Mouse (Mus musculus) retina, adult 2 months (tissue): Measurements from ENCODE around the gene Ddias.
"Not testable (repeated sequence)": the region's sequence is repeated elsewhere in the genome, so short reads cannot be mapped to it uniquely, and the experiment has no call there.

Experiments
- DNase-seq: peaks from one replicate; pipeline ENCODE4 v3.0.0-alpha.2; 2012; ENCODE audit warnings: low read depth, low spot score

Gene Ddias

DNA sequence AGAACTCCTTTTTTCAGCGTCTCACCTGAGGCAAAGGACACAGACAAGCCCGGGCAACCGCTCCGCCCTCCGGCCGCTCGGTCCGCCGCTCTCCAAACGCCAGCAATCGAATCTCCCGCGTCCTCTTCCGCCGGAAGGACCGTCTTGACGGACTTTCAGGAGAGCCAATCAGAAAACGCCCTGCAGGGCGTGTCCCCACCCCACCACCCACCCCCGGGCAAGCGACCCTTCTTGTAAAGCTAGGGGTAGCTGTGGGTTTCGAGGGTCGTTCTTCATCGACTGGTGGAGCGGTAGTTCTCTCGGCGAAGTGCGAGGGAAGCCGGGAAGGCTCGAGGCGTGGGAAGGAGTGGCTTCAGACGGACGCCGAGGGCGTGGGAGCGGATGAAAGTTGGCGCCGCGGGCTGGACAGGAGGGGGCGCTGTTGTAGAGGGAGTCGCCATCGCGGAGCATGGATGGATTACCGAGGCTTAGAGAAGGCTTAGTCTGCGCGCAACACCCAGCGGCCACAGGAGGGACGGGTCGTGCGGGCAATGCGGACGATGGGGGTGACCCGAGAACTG, at the start of gene Ddias, which contains the start of gene Prcp:
Gene Ddias (minus strand): TSS at position 132 of the 560 bp plus-strand sequence.
Gene Prcp (plus strand): TSS at position 355 of the 560 bp plus-strand sequence.
- peak; percentile 92 for DNase-seq

DNA sequence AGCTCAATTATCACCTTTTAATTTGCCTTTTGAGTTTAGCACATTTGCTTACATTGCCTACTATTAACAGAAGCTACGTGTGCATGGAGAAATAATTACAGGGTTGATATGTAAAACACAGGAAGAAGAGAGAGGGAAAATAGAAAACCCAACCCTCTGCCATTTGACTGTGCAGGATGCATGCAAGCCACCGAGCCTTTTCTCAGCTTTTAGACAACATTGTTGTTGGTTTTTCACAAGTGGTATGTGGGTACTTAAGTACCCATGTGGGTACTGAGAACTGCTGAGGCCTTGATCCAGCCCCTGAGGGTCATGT, 46.8 kb upstream of the Ddias start:
- DNase-seq: no peak

DNA sequence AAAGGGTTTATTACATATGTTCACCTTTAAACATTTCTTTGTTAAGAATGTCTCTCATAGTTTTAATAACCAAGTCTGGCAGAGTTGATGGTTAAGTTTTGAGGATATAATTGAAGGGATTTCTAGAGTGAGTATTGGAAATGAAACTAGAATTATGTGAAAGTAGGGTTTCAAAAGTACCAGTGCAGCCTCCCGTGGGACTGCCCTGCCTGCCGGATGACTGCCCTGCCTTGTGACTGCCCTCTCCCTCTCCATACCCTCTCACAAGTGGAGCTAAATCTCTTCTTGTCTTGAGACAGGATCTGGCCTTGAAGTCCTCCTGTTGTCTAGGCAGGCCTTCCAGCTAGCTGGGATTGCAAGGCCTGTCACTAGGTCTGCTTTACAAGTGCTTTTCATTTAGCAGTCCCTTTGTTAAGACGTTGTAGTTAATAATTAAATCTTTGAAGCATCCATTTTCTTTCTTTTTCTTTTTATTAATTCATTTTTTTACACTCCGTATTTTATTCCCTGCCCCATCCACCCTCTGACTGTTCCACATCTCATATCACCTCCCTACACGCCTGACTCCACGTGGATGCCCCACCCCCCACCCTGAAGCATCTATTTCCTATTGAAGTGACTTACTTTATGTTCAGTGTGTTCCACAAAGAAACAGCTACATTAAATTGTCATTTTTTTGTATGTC, 46.3 kb upstream of the Ddias start:
- DNase-seq: no peak

DNA sequence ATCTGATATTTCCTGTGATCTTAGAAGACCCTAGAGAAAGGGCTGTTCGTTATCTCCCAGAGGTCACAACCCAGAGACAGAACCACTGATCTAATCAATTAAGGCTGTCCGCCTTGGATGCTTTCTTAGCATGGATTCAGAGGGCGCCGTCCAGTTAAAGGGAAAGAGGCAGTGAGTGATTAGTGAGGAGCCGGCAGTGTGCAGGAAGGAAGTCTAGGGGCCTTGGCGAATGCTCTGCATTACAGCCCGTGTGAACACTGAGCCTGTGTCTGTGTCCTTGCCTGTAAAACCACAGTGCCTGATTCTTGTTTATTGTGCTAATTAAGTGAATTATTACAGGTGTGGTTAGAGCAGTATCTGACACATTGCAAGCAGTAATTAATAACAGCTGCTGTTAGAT, 30.2 kb upstream of the Ddias start:
- DNase-seq: not testable (repeated sequence)

DNA sequence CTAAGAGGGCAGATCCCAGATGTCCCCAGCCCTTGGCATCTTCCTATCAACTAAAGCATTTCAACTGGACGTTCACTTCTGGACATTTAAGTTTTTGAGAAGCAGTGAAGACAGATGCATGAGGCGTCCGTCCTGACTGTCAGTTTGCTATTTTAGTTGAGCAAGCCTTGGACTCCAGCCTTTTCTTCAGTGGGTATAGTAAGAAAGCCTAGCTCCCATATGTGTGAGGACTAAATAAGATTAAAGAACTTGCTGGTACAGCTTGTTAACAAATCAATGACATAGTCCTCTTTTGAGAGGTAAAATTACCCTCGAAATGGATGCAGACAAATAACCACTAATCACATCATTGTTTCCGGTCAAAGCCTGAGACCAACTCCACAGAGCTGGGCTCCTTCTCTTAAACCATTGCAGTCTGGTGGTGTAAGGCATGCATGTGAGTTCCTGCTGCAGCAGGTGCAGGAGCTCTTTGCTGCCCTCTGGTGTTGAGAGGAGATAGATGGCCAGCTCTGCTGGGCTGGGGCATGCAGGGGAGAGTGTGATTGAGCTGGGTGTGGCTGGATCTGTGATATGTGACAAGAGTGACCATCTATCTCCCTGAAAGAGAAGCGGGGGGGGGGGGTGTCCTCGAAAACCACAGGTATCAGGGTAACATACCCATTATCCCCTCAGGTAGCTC, 29.5 kb upstream of the Ddias start:
- peak; percentile 53 for DNase-seq

DNA sequence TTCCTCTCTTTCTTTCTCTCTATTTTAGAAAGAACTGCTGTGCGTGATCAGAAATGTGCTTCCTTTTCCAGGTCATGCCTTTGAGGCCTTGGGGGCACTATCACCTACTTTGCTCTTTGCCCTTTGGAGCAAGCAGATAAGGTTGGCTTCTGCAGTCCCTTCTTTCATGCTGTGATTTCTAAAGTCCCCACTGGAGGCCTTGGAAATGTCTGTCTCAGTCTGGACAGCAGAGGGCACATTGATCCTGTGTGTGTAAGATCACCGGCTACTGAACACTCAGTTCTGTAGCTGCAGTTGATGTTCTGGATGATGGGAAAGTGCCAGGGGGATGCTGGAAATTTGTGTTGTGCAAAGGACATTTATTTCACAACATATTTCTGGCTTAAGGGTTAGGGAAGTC, 23.0 kb upstream of the Ddias start:
- DNase-seq: no peak

DNA sequence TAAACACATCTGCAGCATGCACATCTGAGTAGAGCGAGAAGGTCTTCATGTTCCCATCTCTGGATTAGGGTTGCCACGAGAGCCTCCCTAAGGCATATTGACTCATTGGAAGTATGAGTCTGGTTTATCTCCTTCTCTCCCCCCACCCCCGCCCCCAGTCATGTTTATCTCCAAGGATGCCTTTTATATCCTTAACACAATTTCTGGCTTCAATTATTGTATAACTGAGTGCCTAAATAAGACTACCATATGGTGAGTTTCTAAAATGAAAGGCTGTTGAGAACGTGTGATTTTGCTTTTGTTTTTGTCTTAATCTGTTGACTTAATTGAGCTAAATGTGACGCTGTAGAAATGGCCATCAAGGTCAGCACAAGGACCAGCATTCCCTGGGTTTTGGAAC, 22.0 kb upstream of the Ddias start:
- no peak for DNase-seq

DNA sequence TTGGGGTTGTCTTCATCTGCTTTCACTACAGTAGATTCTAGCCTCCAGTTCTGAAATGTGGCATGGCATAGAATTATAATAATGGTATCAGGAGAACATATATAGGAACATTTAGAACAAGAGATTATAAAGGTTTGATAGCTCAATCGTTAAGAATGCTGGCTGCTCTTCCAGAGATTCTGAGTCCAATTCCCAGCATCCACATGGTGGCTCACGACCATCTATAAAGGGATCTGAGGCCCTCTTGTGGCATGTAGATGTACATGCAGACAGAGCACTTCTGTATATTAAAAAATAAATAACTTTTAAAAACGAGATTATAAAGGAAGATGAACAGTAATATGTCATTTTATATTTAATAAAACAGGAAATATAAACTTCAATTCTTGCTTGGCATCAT, 19.4 kb upstream of the Ddias start:
- DNase-seq: no peak

DNA sequence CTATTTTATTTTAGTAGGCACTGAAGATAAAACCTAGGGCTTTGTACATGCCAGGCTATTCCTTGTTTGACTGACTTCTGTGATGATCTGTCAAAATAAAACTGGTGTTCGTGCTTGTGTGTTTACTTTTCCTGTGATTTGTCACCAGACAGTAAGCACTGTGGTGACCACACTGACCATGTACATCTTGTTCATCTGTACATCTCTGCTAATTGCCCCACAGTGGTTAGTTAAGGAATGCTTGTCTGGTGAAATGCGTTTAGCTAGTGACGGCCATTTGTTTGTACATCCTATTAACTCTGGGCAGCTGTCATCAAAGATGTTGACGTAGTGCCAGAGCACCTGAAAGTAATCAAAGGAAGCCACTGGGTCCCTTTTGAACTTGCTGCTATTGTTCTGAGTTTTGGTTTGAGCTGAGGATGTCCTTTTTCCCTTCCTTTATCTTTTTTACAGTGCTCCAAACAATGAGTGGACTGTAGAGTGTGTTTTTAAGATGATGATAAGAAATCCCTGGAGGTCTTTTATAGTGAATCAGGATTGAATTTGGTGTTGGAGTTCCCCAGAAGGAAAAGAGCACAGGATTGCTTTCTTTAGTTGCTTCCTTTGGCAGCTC, 16.7 kb upstream of the Ddias start:
- DNase-seq: no peak

DNA sequence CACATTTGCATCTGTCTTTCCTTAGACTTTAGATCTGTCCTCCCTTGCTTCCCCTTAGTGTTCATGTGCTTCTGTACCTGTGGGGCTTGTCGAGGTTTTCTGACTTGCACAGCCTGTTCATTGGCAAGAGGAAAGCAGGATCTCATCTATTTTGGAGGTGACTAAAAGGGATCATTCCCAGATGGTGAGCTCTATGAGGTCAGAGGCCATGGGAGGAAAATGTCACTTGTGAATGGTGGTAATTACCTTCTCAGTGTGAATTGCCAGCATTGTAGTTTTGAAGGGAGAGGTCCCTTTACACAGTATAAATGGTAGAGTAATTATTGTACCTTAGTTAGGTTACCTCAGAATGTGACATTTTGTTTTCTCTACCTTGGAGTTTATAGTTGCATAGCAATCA, 16.2 kb upstream of the Ddias start:
- DNase-seq: no peak

DNA sequence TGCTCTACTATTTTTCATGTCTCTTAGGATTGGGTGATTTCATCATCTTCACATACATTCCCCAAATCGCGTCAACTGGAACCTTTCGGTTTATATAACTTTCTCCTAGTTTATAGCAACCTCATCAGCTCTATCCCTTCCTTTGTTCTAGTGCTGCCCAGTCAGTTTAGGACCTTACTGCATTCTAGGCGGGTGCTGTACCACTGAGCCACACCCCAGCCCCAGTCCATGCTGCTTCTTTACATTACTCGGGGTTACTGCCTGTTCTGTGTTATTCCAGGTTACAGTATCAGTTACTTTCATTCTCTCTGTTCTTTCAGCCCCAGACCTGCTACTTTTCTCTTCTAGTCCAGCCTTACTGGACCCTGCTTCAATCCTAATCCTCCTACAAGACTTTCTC, 13.2 kb upstream of the Ddias start:
- no peak for DNase-seq

DNA sequence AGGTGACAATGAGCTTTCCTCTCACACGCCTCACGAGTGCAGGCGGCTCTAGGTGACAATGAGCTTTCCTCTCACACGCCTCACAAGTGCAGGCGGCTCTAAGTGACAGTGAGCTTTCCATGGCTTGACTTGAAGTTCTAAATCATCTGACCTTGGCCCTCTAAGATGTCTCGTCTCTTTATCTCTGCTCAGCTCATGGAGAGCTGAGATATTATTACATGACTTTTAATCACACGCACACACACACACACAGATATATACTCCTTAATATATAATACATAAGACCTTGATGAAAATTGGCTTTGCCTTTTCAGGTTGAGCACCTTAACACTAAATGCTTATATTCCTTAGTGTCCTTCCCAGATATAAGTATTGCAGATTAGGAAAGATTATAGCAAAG, 12.8 kb upstream of the Ddias start:
- no peak for DNase-seq

DNA sequence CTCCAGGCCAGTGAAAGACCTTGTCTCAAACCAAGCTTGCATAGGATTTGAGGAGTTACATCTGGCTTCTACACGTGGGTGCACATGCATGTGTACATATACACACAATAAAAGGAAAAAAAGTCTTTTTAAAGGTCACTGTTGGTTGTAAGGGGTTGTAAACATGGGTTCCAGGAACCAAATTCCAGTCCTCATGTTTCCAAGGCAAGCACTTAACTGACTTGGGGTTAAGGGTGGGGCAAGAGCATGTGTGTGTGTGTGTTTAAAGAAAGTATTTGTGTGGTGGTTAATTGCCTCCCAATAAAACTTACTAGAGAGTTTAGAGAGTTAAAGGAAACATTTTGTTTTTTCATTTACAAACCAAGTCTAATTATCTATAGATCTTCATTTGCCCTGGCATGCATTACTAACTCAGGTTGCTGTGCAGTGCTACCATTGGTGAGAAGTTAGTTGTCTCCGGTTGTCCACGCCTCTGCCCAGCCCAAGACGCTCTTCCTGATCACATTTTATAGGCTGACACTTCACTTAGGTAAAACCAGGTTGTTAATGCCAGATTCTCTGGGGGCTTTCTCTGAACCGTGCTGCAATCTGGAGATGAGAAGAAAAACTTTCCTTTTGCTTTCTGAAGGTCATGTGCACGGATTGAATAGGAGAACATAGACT, 11.1 kb upstream of the Ddias start:
- DNase-seq: no peak

DNA sequence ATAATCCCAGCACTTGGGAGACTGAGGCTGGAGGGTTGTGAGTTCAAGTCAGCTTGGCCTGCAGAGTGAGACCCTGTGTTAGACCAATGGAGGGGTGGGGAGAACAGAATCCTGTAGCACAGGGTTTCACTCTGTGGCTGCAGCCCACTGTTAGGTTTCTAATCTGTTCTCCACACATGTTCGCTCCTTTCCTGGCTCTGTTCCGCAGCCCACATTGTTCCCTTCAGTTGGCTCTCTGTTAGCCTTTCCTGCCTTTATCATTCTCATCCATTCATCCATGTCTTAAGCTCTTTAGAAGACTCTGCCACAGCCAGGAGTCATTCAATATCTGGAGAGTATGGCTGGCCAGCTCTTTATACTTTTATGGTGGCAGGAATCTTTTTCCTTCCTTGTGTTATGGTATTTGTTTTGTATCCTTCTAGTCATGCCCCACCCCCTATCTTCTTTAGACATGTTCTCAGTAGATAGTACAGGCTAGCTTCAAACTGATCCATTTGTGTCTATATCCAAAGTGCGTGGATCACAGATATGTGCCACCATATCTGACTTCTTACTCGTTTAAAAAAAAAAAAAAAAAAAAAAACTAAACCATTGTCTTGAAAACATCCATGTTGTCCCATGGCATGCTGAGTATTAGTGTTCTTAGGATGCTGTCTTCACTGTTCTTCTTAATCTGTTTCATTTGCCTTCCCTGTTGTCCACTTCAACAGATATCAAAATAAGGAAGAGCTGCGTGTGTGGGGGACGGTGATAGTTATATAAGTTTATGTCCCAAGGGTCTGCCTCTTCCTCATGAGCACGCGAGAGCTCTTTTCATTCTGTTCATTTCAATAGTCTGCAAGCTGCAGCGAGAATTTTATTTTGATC, 10.0 kb upstream of the Ddias start:
- DNase-seq: no peak

DNA sequence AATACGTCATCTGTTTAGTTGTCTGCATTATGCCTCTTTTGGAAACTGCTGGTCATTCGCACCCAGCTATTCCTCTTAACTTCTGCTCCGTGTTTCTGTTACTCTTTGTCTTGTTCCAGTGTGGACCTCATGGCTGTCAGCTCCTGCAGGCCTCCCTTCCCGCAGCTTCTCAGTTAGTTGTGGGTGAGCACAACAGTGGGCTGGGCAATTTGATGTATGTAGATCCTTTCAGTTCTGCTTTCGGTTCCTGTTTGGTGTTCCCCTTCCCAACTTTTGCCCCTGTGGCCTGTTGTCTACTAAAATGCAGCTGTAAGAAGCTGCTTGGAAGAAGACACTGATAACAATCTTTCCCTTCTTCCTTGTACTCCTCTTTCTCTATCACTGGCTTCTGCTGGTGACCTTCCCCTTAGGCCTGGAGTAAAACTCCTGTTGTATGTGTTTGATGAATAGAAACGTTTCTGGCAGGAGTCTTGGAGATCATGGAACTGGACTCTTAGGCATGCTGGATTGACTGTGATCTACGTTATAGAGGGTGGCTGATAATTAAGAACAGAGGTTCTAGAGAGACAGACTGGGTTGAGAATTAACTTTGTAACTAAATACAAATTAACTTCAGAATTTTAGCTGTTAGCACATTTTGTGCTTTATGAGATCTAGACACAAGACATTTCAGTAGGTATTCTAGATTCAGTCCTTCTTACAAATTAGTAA, 4.7 kb upstream of the Ddias start:
- no peak for DNase-seq

DNA sequence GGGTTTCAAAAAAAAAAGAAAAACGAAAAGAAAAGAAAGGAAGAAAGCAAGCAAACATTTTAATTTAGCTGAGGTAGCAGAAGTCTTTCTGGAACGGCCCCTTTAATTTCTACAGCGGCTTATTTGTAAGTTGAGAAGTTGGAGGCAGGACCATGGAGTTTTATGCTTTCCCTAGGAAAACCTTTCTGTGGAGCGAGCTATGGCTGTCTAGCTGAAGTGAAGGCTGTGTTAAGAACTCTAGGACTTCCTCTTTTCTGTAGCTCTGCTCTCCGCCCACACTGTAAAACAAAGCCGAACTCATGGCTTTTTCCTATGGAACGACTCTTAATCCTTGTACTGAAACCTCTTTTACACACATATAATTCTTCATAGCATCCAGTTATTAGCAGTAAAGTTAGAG, 2.5 kb upstream of the Ddias start:
- DNase-seq: no peak

DNA sequence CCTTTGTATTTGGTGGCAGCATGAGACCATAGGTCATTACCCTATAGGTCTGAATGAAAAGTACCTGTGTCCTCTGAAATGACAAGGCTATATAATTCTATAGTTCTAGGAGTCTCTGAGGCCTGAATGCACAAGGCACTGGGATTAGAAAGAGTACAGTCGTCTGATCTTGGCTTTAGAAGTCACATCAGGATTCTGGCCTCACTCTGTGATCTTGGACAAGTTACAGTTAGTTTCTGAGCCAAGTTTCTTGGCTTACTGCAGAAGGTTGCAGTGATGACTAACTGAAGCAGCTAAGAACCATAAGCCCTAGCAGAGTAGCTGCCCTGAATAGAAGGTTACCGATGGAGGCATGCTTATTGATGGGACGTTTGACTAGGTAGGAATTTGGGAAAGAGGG, 2.0 kb upstream of the Ddias start:
- DNase-seq: no peak

DNA sequence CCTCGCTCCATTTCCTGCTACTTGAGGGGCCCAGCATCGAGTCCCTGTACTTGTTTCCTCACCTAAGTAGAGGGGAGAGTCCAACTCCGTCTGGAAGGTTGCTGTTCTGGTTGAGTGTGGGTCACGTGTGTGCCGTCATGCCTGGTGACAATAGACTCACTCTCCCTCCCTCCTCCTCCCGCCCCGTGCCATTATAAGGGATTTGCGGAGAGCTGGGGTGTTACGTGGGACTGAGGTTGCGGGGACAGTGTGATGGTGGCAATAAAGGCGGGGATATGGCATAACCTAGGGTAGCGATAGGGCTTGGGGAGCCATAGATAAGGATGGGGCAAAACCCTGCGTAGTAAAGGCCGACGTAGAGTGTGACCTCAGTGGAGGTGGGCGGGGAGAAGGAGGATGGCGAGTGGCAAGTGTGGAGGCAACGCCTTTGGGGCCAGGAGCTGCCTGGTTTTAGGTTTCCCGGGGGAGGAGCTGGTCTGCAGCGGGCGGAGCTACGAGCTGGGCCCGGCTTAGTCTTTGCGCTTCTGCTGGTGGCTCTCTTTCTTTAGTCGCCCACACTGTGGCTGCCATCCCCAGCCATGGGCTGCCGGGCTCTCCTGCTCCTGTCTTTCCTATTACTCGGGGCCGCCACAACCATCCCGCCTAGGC, 838 bp upstream of the Ddias start:
- peak; percentile 71 for DNase-seq

DNA sequence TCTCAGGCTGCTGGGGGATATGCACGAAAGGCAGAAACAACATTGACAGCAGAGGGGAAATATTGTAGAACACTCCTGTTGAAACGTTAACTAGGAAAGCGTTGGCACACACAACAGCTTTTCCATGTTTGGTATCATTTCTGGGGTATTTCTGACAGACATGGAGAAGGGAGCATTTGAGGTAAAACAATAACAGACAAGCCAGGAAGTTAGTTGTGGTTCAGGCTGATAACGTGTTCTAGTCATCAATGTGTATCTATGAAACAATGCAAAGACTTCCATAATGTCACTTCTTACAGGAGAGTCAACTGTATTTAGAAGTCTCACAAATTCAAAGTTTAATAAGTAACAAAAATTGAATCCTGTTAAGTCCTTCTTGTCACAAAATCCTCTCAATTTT, 2.5 kb downstream of the Ddias start:
- no peak for DNase-seq

DNA sequence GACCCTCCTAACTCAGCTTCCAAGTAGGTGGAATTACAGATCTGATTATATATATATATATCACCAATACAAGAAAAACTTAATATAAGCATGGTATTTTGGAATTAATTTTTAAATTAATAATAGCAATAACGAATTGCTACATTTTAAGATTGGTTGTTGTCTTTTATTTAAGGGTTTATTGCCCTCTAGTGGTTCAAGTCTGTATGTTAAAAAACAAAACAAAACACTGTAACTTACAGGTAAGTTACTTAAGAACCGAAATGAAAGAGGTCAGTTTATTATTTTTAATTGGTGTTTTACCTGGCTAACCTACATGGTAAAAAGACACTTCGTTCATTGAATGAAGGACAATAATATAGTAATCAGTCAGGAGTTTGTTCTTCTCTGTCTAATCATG, 3.9 kb downstream of the Ddias start:
- DNase-seq: no peak
